Mouse (Mus musculus): Measurements from ENCODE around the gene Ptprt. TPM values are rescaled to one million over a fixed set of nuclear protein-coding genes. Genes with fewer than 3 reads are reported as not detected.

Gene Ptprt
- total RNA-seq, 2 experiments from 2014 or later, result not detected

DNA sequence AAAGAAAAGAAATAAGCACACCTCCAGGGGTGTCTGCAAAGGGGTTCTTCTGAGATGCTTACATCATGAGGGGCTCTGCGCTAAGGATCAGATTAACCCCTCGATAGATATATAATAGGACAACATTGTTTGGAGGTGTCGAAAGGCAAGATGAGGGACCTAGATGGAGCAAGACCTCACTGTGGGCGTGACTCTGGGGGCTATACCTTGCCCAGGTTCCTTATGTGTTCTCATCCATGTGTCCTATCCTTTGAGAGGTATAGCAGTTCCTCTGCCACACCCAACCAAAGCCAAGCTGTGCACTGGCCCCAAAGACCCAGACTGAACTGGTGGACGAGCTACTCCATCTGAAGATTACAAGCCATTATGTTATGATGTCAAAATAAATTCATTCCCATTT lies 58.2 kb downstream of the Ptprt start:
- no peak for ATAC-seq (replicated peaks; ENCODE audit: poor library complexity)

DNA sequence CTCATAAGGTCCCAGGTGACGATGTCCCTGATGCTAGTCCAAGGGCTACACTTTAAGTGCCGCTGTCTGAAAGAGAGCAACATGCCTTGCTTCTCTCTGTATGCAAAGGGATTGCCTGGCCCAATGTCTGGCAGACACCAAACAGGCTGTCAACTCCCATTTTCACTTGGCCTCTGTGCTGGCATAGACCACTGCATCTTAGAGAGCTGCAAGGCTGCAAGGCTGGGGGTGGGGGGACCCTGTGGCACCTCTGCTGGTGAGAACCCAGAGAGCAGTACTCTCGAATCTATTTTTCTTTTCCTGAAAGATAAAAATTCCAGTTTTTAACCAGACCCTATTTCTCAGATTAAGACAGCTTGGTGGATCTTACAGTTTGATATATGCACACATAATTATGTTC lies 69.6 kb downstream of the Ptprt start:
- no peak for ATAC-seq (replicated peaks; ENCODE audit: poor library complexity)

DNA sequence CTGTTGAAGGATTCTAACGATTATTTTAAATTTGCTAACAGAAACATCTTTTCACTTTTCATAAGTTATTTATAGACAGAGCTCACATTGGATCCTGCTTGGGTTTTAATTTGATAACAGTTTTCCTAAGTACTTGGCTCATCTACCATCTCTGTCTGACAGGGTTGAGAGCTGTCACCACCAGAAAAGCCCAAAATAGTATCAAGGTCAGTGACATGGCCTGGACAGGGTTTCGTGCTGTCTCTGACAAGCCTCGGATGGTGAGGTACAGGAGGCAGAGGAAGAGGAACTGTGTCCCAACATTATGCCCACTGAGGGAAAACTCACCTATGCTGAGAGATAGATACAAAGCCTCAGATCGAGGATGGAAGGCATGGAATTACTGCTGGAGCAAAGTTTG lies 79.3 kb downstream of the Ptprt start:
- no peak for ATAC-seq (replicated peaks; ENCODE audit: poor library complexity)

GRCm38 (mm10) chr2:162577819-162578218 lies 83.1 kb downstream of the Ptprt start:
- ATAC-seq (replicated peaks; ENCODE audit: poor library complexity), result no peak

DNA sequence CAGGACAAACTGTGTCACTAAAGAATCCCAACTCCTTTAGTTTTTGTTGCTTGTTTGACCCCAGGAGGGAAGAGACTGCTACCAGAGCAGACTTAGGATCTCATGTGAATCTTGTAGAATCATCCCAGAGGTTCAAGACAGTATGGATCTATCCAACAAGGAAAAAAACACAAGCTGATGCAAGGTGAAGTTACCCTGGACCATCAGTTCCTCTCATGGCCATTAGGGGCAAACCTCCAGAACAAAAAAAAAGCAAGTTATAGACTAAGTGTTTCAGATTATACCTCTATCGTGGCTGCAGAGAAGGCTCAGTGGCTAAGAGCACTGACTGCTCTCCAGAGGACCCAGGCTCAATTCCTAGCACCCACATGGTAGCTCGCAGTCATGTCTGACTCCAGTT lies 88.1 kb downstream of the Ptprt start:
- ATAC-seq (replicated peaks; ENCODE audit: poor library complexity), result no peak

GRCm38 (mm10) chr2:162571037-162571436 lies 89.9 kb downstream of the Ptprt start:
- no peak for ATAC-seq (replicated peaks; ENCODE audit: poor library complexity)

DNA sequence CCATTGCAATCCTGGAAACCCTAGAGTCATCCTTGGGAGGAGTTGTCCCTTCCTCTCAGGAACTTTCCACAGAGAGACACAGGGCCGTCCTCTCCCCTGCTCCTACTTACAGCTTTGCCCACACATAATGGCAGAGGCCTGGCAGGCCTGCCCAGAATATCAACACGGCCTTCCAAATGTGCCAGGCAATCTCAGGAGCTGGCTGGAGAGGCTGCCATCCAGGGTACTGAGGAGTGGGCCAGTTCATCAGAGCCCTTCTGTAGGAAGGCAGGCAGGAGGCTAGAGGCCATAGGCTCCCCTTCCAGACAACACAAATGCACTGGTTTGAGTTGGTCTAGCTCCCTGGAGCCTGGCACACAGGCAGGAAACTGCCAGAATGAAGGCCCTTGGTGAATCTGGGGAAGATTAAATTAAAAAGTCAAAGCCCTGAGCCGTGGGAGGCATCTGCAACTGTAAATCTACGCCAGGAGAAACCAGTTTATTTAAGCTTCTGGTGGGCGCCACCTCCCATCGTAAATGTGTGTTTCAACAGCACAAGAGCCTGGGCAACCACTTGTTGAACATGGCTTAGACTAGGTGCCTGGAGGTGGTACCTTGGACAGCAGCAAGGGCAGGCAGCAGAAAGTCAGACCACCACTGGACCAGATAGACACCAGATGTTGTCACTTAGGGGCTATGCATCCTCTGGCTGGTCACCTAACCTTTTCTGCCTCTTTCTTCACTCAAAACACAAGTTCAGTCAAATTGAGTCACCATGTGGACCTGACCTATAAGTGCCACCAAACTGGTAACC lies 92.4 kb downstream of the Ptprt start:
- no peak for ATAC-seq (replicated peaks; ENCODE audit: poor library complexity)

DNA sequence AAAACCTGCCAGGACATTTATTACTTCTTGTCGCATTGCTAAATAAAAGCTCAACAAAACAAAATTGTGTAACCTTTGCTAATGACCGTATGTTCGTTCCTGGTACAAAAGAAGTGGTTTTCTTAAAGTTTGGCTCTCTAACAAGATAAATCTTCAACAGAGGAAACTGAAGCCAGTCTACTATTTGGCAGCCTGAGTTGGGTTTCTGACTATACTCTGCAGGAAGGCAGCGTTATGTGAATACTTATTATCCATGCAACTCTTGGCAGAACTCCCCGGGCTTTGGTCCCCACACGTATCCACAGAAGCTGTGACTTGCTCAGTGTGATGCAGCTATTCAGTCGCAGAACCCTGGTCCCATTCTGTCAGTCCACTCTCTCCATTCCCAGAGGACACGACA lies 112.6 kb downstream of the Ptprt start:
- ATAC-seq (replicated peaks; ENCODE audit: poor library complexity), result no peak

- no peak for ATAC-seq (replicated peaks; ENCODE audit: poor library complexity)
Observed at GRCm38 (mm10) chr2:162531638-162532037, 129.3 kb downstream of the Ptprt start.

- ATAC-seq (replicated peaks; ENCODE audit: poor library complexity), result no peak
Observed at GRCm38 (mm10) chr2:162528911-162529310, 132.0 kb downstream of the Ptprt start.

GRCm38 (mm10) chr2:162515993-162516392 lies 145.0 kb downstream of the Ptprt start:
- ATAC-seq (replicated peaks; ENCODE audit: poor library complexity), result no peak

DNA sequence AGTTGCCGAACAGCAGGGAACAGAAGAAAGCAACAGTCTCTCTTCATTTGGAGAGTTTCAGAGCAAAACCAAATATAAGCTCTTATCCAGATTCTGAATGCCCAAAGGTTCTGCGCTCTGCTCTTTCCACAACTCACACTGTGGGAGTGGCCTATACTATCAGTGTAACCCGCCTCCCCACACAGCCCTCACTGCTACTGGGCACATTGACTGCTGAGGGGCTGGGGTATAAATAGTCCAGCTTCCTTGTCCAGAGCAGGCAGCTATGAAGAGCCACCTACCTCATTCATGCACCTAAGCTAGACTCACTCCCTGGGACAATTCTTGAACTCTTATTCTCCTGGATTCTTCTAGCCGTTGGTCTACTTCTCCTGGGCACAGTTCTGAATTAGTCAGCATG lies 147.9 kb downstream of the Ptprt start:
- no peak for ATAC-seq (replicated peaks; ENCODE audit: poor library complexity)

DNA sequence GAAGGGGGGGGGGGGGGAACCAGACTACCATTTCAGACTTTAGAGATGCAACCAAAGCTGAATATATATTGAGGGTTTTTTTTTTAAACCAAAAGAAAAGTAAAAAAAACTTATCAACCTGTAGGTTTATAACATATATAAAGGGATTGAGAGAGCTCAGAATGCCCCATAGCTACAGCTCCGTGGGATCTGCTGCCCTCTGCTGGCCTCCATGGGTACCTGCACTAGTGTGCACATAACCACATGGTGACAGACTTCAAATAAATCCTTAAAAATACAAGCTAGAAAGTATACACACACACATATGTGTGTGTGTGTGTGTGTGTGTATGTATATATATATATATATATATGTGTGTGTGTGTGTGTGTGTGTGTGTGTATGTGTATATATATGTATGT lies 148.9 kb downstream of the Ptprt start:
- no peak for ATAC-seq (replicated peaks; ENCODE audit: poor library complexity)

GRCm38 (mm10) chr2:162509016-162509415 lies 151.9 kb downstream of the Ptprt start:
- no peak for ATAC-seq (replicated peaks; ENCODE audit: poor library complexity)

DNA sequence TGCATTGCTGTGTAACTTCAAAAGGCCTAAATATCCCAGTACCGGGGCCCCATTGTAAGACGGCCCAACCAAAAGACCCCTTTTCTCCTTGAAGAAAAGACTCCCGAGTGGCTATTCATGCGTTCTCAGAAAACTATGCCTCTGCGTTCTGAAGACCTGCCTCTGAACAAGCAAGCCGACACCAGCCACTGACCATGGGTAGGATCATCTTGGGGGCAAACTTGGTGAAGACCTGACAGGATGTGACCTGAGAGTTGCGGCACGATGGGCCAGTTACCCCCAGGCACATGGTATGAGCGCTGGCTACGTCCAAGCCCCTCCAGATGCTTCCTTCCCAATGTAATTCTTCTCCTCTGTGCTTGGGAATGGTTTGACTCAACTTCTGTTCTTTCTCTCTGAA lies 153.3 kb downstream of the Ptprt start:
- no peak for ATAC-seq (replicated peaks; ENCODE audit: poor library complexity)

DNA sequence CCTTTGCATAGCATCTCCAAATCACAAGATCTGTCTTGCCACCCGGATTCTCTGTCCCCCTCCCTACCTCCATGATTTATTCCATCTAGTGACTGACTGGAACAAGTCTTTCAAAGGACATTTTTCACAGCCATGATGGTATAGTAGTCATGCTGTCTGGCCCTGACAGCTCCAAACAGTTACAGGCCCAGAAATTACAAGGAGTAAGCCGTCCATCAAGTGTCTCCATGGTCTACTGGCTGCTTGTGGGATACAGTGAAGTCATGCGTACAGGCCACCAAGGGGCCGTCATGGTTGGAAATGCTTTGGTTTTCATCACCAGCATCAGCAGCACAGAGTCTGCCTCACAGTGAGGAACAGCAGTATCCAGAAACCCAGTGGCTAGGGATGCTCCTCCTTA lies 156.1 kb downstream of the Ptprt start:
- no peak for ATAC-seq (replicated peaks; ENCODE audit: poor library complexity)

- no peak for ATAC-seq (replicated peaks; ENCODE audit: poor library complexity)
Observed at GRCm38 (mm10) chr2:162499501-162499915, 161.4 kb downstream of the Ptprt start.

DNA sequence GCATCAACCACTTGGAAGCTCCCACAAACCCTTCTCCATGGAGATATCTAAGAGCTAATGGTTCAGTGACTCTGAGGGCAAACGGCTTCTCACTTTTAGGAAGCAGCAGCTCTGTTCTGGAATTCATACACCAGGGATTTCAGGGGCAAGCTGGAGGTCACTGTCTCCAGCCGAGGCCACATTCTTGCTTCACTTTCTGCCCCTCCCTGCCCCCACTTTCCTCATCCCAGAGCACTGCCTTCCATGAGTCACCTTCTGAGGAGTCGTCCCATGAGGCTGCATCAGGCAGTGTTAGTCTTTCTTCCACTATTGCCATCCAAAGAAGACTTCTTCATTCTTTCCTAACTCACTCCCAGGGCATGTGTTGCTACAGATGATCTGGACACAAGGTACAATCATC lies 162.8 kb downstream of the Ptprt start:
- ATAC-seq (replicated peaks; ENCODE audit: poor library complexity), result no peak

DNA sequence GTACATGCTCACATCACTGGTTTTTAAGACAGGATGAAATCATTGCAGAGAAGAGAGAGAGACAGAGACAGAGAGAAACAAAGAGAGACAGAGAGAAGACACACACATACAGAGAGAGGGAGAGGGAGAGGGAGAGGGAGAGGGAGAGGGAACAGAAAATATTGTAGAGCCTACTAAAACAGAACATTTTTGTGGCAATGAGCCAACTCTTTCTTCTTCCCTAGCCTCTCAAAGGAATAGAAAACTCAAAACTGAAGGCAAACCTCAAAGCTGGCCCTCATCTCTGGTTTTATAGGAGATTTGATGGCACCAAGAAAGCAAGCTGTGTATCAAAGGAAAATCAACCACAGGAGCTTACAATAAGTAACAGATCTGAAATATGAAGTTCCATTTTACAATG lies 176.9 kb downstream of the Ptprt start:
- ATAC-seq (replicated peaks; ENCODE audit: poor library complexity), result no peak

DNA sequence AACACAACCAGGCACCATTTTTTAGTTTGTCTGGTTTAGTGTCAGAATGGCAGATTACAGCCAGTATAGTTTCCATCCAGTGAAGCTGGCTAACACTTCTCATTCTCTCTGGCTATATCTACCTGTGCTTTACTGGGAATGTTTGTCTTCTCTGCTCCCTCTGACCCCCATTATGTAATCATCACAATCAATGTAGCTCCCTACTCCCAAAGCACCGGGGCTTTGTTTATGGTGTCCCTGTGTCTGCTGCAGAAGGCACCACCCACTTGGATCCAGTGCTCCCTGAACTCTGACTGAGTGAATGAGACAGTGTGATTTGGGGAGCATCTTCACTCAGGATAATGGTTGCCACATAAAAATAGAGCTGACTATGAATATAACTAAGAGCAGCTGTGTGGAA lies 217.8 kb downstream of the Ptprt start:
- ATAC-seq (replicated peaks; ENCODE audit: poor library complexity), result no peak

DNA sequence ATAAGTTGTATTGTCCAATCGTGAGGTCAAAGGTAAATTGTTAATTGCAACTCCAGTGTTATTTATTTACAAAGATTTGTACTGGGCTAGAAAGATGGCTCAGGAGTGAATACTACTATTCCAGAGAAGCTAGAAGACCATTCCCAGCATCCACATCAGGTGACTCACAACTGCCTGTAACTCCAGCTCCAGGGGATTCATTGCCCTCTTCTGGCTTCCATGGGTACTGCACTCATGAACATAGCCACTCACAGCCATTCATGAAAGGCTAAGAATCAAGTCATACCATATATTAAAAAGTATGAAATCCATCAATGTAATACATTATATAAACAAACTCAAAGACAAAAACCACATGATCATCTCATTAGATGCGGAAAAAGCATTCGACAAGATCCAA lies 224.3 kb downstream of the Ptprt start:
- no peak for ATAC-seq (replicated peaks; ENCODE audit: poor library complexity)

GRCm38 (mm10) chr2:162430171-162430570 lies 230.8 kb downstream of the Ptprt start:
- ATAC-seq (replicated peaks; ENCODE audit: poor library complexity), result no peak

DNA sequence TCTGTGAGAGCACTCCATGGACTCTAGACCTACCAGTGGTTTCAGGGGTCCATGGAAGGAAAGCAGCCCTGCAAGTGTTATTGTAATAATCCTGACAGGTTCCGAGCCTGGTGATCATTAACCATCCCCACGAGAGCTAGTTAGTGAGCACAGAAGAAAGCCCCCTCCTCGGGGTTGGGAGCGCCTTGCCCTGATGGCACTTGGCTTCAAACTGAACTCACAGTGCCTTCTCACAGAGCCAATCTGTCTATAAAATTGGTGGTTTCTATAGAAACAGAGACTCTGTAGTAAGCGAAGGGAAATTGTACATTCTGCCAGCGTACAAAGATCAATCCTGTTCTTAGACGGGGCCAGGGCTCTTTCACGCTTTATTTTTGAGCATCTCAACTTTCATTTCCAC lies 234.8 kb downstream of the Ptprt start:
- ATAC-seq (replicated peaks; ENCODE audit: poor library complexity), result no peak

Measured in megakaryocyte progenitor cell, adult 5-6 weeks (primary cell).